Mouse (Mus musculus) stomach, embryonic 14.5 days (tissue): ENCODE measurements around the gene 2610042L04Rik. TPM values are rescaled to one million over a fixed set of nuclear protein-coding genes. Genes with fewer than 3 reads are reported as not detected.
"Not testable (repeated sequence)": the region's sequence is repeated elsewhere in the genome, so short reads cannot be mapped to it uniquely, and the experiment has no call there.

Experiments used
- ATAC-seq: fragments of 200-750 bp; cut with Nextera tagmentation; 2 replicates; pipeline ENCODE4 v1.8.0; 2017; ENCODE audit warnings: low read depth, moderate TSS enrichment; ENCODE audit not compliant: insufficient number of reproducible peaks, insufficient read depth, low FRiP score
- H3K27ac ChIP-seq: fragments of 300-500 bp; sonication (generic); 2 replicates; pipeline ENCODE4 v1.5.1; 2014; ENCODE audit warnings: mild to moderate bottlenecking, low read length, moderate library complexity, mixed read lengths
- H3K27me3 ChIP-seq: fragments of 300-500 bp; sonication (generic); 2 replicates; pipeline ENCODE4 v1.6.1; 2014; ENCODE audit warnings: low read length, control low read depth, mixed read lengths; ENCODE audit not compliant: control insufficient read depth, insufficient read depth
- H3K36me3 ChIP-seq: fragments of 300-500 bp; sonication (generic); 2 replicates; pipeline ENCODE4 v1.6.1; 2014; ENCODE audit warnings: mild to moderate bottlenecking, control low read depth, low read length, moderate library complexity, mixed read lengths; ENCODE audit not compliant: control insufficient read depth, insufficient read depth
- H3K4me1 ChIP-seq: fragments of 300-500 bp; sonication (generic); 2 replicates; pipeline ENCODE4 v1.6.1; 2014; ENCODE audit warnings: low read length, control low read depth, mixed read lengths; ENCODE audit not compliant: control insufficient read depth, insufficient read depth
- H3K4me2 ChIP-seq: fragments of 300-500 bp; sonication (generic); replicated peaks from 2 replicates; pipeline ENCODE4 v1.6.1; 2014; ENCODE audit warnings: low read depth, low read length, control low read depth
- H3K4me3 ChIP-seq: fragments of 300-500 bp; sonication (generic); 2 replicates; pipeline ENCODE4 v1.5.1; 2014; ENCODE audit warnings: low read depth, low read length, control low read depth
- H3K9ac ChIP-seq: fragments of 300-500 bp; sonication (generic); replicated peaks from 2 replicates; pipeline ENCODE4 v1.6.1; 2014; ENCODE audit warnings: low read depth, mild to moderate bottlenecking, control low read depth, low read length, moderate library complexity, mixed read lengths
- H3K9me3 ChIP-seq: fragments of 300-500 bp; sonication (generic); 2 replicates; pipeline ENCODE4 v1.6.1; 2016; ENCODE audit warnings: low read depth, low read length, control low read depth; ENCODE audit not compliant: control insufficient read depth
- WGBS: fragments of 180-500 bp; shearing (Covaris S2); extraction: QIAGEN DNeasy Blood & Tissue Kit; methylation state at CpG from one replicate; pipeline ENCODE4 v1.1.7; 2014; 5-methylcytosine and 5-hydroxymethylcytosine counted together
- polyA plus RNA-seq: library from polyadenylated mRNA; unstranded; fragments of >200 nt; fragmentation: Nextera tagmentation; extraction: Ambion mirVana; gene quantifications from 2 replicates; pipeline ENCODE4 v1.2.1, GENCODE M21; 2014

The 2610042L04Rik gene
- 0.18 and 0.35 TPM in 2 replicates for polyA plus RNA-seq

DNA sequence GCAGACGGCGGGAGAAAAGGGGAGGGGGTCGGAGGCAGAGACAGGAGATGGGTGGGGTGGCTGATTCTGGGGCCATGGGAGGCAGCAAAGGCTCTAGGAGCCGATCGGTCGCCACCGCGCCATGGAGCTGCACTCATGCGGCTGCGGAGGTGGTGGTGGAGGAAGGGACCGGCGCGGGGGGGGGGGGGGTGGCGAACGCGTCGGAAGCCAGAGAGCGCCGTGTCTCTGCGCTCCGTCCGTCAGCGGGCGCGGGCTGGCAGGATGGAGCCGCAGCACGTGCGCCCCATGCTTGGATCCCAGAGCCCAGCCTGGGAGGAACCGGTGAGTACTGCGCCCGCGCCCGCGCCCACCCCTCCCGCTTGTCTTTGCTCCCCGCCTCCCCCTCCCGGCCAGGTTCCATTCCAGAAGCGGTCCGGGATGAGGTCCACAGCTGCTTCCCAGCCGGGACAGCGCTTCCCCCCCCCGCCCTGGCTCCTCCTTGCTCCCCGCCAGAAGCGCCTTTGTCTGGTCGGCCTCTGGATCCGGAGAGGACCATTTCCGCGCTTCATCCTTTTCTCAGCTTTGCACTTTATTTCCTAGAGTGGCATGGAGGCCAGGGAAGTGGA, at the start of gene 2610042L04Rik:
Gene 2610042L04Rik, plus strand, starts transcription at position 288 of the 605 bp plus-strand sequence.
- Histone ChIP-seq H3K4me2 (peak within 1 kb of the TSS; percentile 47), H3K4me3 (peak within 1 kb of the TSS; percentile 25)
- H3K27me3 ChIP-seq, H3K4me1 ChIP-seq, H3K9me3 ChIP-seq, ATAC-seq, H3K27ac ChIP-seq, H3K36me3 ChIP-seq, H3K9ac ChIP-seq: not testable (repeated sequence)
- WGBS, result 3% methylated on average over 15 of the region's 48 CpGs

DNA sequence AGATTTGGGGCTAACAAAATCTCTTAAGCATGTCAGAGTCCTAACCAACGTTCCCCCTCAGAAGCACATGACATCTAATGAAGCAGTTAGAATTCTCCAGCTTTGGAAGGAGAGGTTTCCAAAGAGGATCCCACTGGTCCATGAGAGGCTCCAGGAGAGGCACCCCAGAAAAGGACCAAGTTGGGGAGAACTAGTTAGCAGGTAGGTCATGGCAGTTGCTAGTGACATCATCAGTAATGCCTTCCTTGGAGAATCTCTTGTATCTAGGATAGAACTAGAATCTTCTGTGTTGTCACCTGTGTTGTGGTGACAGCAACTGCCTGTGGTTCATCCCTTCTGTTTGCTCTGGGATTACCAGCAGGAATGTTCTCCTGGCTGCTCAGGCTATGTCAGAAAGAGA, 17.6 kb upstream of the 2610042L04Rik start, which contains the start of gene Gm3149:
Gene Gm3149, plus strand, starts transcription at position 301 of the 400 bp plus-strand sequence.
- H3K36me3 ChIP-seq, H3K4me3 ChIP-seq, H3K27ac ChIP-seq, H3K9me3 ChIP-seq, H3K9ac ChIP-seq, H3K27me3 ChIP-seq, ATAC-seq, H3K4me2 ChIP-seq, H3K4me1 ChIP-seq: not testable (repeated sequence)
- WGBS, result no CpG with 5 or more reads among the region's 1 CpGs

DNA sequence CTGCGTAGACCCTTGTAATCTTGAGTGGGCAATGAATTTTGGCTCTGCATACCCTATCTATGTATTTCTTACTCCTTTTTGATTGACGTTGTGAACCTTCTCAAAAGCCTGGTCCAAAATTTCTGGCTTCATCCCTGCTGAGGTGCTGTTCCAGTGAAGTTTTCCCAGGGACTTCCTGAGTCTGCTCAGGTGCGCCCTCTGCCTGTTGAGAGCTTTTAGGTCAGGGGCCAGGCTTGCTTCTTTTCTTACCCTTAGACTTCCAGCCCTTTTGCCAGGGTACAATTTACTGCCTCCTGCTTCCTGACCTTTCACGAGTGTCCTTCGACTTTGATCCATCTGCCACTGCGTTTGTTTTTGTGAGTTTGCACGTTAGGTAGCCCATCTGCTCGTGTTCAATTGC, 943 bp downstream of the 2610042L04Rik start:
- not testable (repeated sequence) for H3K4me2 ChIP-seq, H3K4me1 ChIP-seq, H3K27ac ChIP-seq, H3K4me3 ChIP-seq, H3K36me3 ChIP-seq, H3K27me3 ChIP-seq, H3K9me3 ChIP-seq, ATAC-seq, H3K9ac ChIP-seq
- WGBS, result 3% methylated on average over 6 of the region's 8 CpGs

DNA sequence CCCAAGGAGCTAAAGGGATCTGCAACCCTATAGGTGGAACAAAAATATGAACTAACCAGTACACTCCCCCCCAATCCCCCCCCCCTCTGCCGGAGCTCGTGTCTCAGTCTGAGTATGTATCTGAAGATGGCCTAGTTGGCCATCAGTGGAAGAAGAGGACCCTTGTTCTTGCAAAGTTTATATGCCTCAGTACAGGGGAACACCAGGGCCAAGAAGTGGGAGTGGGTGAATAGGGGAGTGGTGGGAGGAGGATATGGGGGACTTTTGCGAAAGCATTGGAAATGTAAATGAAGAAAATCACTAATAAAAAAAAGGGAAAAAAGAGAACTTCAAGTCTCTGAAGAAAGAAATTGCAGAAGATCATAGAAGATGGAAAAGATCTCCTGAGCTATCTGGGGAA, 34.4 kb downstream of the 2610042L04Rik start:
- H3K9me3 ChIP-seq, H3K4me1 ChIP-seq, H3K36me3 ChIP-seq, ATAC-seq, H3K27ac ChIP-seq, H3K4me3 ChIP-seq, H3K9ac ChIP-seq, H3K27me3 ChIP-seq, H3K4me2 ChIP-seq: not testable (repeated sequence)
- 92% methylated on average over 1 of the region's 3 CpGs for WGBS

DNA sequence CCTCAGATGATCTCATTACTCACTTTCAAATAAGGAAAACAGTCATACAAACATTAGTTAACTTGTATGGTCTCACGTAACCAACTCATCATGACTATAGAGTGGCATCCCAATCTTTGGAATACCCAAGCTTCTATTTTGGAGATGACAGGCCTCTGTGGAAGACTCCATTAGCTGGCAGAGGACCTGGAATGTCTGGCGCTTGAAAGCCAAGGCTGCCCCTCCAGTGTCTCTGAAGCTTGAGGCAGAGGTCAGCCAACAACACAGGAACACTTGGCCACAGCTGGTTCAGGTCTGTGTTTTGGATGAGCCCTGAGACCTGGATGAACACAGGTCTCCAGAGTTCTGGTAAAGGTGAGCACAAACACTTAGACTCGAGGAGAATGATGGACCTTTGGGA, 35.1 kb downstream of the 2610042L04Rik start:
- H3K36me3 ChIP-seq, H3K27ac ChIP-seq, H3K27me3 ChIP-seq, H3K4me2 ChIP-seq, H3K4me3 ChIP-seq, ATAC-seq, H3K9ac ChIP-seq, H3K4me1 ChIP-seq, H3K9me3 ChIP-seq: not testable (repeated sequence)
- 67% methylated on average over 3 of the region's 3 CpGs for WGBS

DNA sequence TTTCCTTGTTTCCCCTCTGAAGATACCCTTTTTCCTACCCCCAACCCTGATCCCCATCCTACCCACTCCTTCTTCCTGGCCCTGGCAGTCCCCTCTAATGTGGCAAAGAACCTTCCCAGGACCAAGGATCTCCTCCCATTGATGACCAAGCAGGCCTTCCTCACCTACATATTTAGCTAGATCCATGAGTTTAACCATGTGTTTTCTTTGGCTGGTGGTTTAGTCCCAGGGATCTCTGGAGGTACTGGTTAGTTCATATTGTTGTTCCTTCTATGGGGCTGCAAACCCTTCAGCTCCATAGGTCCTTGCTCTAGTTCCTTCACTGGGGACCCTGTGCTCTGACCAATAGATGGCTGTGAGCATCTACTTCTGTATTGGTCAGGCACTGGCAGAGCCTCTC, 43.3 kb downstream of the 2610042L04Rik start:
- not testable (repeated sequence) for H3K9ac ChIP-seq, ATAC-seq, H3K4me3 ChIP-seq, H3K9me3 ChIP-seq, H3K27me3 ChIP-seq, H3K36me3 ChIP-seq, H3K27ac ChIP-seq, H3K4me1 ChIP-seq, H3K4me2 ChIP-seq

DNA sequence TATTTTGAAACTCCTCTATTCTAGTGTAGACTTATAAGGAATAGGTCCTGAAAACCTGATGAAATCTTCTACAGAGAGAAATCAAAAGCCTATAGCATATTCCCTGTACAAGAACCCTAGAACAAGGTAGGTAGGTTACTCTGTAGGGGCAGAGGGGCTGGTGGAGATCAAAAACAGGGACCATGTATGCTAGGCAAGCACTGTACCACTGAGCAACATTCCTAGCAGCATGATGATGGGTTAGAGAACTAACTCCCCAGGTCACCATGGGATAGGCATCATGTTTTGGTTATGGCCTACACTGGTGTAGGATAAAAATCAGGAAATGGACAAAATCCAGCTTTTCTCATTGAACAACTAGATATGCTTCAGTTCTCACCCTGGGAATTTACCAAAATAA, 51.0 kb downstream of the 2610042L04Rik start:
- not testable (repeated sequence) for H3K9me3 ChIP-seq, H3K27ac ChIP-seq, H3K4me2 ChIP-seq, H3K9ac ChIP-seq, ATAC-seq, H3K4me3 ChIP-seq, H3K27me3 ChIP-seq, H3K4me1 ChIP-seq, H3K36me3 ChIP-seq

DNA sequence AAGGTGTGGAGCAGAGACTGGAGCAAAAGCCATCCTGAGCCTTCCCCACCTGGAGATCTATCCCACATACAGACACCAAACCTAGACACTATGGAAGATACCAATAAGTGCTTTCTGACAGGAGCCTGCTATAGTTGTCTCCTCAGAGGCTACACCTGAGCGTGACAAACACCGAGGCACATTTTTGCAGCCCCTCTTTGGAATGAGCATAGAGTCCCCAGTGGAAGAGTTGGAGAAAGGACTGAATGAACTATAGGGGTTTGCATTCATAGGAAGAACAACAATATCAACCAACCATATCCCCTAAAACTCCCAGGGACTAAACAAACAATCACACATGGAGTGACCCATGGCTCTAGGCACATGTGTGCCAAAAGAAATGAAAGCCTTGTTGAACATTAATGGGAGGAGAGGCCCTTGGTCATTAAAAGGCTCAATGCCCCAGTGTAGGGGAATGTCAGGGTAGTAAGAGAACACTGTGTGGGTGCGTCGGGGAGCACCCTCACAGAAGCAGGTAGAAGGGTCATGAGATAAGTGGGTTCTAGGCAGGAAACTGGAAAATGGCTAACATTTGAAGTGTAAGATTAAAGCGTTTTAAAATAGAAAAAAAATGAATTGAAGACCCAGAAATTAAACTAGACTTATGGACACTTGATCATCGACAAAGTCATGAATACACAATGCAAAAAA, 58.4 kb downstream of the 2610042L04Rik start:
- H3K4me2 ChIP-seq, H3K4me1 ChIP-seq, H3K9ac ChIP-seq, H3K27me3 ChIP-seq, H3K27ac ChIP-seq, ATAC-seq, H3K9me3 ChIP-seq, H3K36me3 ChIP-seq, H3K4me3 ChIP-seq: not testable (repeated sequence)
- WGBS, result 92% methylated on average over 2 of the region's 6 CpGs

DNA sequence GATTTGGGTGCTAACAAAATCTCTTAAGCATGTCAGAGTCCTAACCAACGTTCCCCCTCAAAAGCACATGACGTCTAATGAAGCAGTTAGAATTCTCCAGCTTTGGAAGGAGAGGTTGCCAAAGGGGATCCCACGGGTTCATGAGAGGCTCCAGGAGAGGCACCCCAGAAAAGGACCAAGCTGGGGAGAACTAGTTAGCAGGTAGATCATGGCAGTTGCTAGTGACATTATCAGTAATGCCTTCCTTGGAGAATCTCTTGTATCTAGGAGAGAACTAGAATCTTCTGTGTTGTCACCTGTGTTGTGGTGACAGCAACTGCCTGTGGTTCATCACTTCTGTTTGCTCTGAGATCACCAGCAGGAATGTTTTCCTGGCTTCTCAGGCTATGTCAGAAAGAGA, 62.7 kb downstream of the 2610042L04Rik start, which contains the start of gene Gm3159:
Gene Gm3159, plus strand, starts transcription at position 301 of the 400 bp plus-strand sequence.
- 55% methylated on average over 1 of the region's 3 CpGs for WGBS
- H3K9me3 ChIP-seq, H3K4me2 ChIP-seq, H3K4me1 ChIP-seq, H3K36me3 ChIP-seq, H3K27ac ChIP-seq, H3K4me3 ChIP-seq, ATAC-seq, H3K27me3 ChIP-seq, H3K9ac ChIP-seq: not testable (repeated sequence)
